Mouse (Mus musculus) liver, adult 2 months (tissue): ENCODE measurements around the gene Tmem247.

ENCODE experiments used
- CTCF ChIP-seq: fragments of 200-500 bp; IDR thresholded peaks from 2 replicates; pipeline ENCODE4 v1.5.1; 2011; ENCODE audit warnings: low read depth, low read length, control low read depth
- POLR2A ChIP-seq: fragments of 200-500 bp; IDR thresholded peaks from 2 replicates; pipeline ENCODE4 v1.6.1; 2011; ENCODE audit warnings: low read length, control low read depth; ENCODE audit not compliant: insufficient read depth; ENCODE audit errors: extremely low read depth

- TF ChIP-seq POLR2A (no peak), CTCF (no peak)
Measured at GRCm38 (mm10) chr17:86908316-86908715, 8.8 kb upstream of the Tmem247 start.
